Mouse (Mus musculus): ENCODE results near the gene Prkcb.

The Prkcb gene

GRCm38 (mm10) chr7:122665311-122666049 is 376.9 kb downstream of the Prkcb start:
- in situ Hi-C loops (cut with MseI, MboI) = loop anchor here (10.0 kb wide), 2 partner anchors 191 to 259 kb away; no protein-coding TSS in a partner anchor

GRCm38 (mm10) chr7:122667903-122668302 is 379.4 kb downstream of the Prkcb start:
- in situ Hi-C loops (cut with MseI, MboI) = loop anchor here (10.0 kb wide), 2 partner anchors 193 to 257 kb away; no protein-coding TSS in a partner anchor

GRCm38 (mm10) chr7:122670442-122670872 is 381.9 kb downstream of the Prkcb start, which contains the start of gene Cacng3:
Cacng3 (plus strand) TSS chr7:122670492.
- in situ Hi-C loops (cut with MseI, MboI) = no loop called here

GRCm38 (mm10) chr7:122670873-122671641 is 382.5 kb downstream of the Prkcb start:
- in situ Hi-C loops (cut with MseI, MboI) = no loop called here

GRCm38 (mm10) chr7:122672981-122673380 is 384.4 kb downstream of the Prkcb start:
- in situ Hi-C loops (cut with MseI, MboI) = no loop called here

GRCm38 (mm10) chr7:122675207-122675606 is 386.7 kb downstream of the Prkcb start:
- in situ Hi-C loops (cut with MseI, MboI) = no loop called here

All from mouse trophoblast stem cell (cell line).